Mouse (Mus musculus): ENCODE measurements around the gene Hnf4a. TPM values are rescaled to one million over a fixed set of nuclear protein-coding genes. Genes with fewer than 3 reads are reported as not detected.
A peak's percentile ranks its signal among the peaks of the same experiment; 100 is the strongest.

Hnf4a gene
- polyA plus RNA-seq, 1 experiment from 2014 or later = 0.04 TPM

- H3K27me3 ChIP-seq (replicated peaks) = no peaks in the 10 kb centered on the region
- no peak overlapping the region for H3K9ac ChIP-seq (replicated peaks)
- H3K9me3 ChIP-seq (replicated peaks) = no peaks in the 10 kb centered on the region
- no peak overlapping the region for H3K4me3 ChIP-seq (replicated peaks)
- no peak for ATAC-seq (ENCODE audit: low FRiP score)
- H3K4me1 ChIP-seq = peaks cover 17% of the 10 kb centered on the region
- H3K36me3 ChIP-seq = peaks cover 29% of the 10 kb centered on the region
- 88% methylated on average over 6 of the region's 6 CpGs for WGBS
- no peak overlapping the region for H3K27ac ChIP-seq (replicated peaks)
- no peak overlapping the region for H3K4me2 ChIP-seq
These were observed 39.0 kb upstream of the Hnf4a start for GRCm38 (mm10) chr2:163467585-163467984.

- ATAC-seq (ENCODE audit: low FRiP score) = no peak
- no peak overlapping the region for H3K27ac ChIP-seq (replicated peaks)
- H3K4me2 ChIP-seq = no peak overlapping the region
- H3K27me3 ChIP-seq (replicated peaks) = no peaks in the 10 kb centered on the region
- no peaks in the 10 kb centered on the region for H3K9me3 ChIP-seq (replicated peaks)
- H3K36me3 ChIP-seq = peaks cover 29% of the 10 kb centered on the region
- peaks cover 20% of the 10 kb centered on the region for H3K4me1 ChIP-seq
- 94% methylated on average over 6 of the region's 6 CpGs for whole genome bisulfite sequencing
- no peak overlapping the region for H3K4me3 ChIP-seq (replicated peaks)
- H3K9ac ChIP-seq (replicated peaks) = no peak overlapping the region
These were observed 37.7 kb upstream of the Hnf4a start for GRCm38 (mm10) chr2:163468866-163469265.

GRCm38 (mm10) chr2:163469711-163470110 lies 36.9 kb upstream of the Hnf4a start:
- ATAC-seq (ENCODE audit: low FRiP score) = no peak
- Histone ChIP-seq H3K4me1 (peaks cover 20% of the 10 kb centered on the region), H3K4me2 (no peak overlapping the region), H3K27me3 (replicated peaks) (no peaks in the 10 kb centered on the region), H3K9ac (replicated peaks) (no peak overlapping the region), H3K27ac (replicated peaks) (no peak overlapping the region), H3K36me3 (peaks cover 29% of the 10 kb centered on the region), H3K9me3 (replicated peaks) (no peaks in the 10 kb centered on the region), H3K4me3 (replicated peaks) (no peak overlapping the region)
- WGBS = 96% methylated on average over 15 of the region's 15 CpGs

- Histone ChIP-seq H3K27me3 (replicated peaks) (no peaks in the 10 kb centered on the region), H3K9ac (replicated peaks) (peak overlapping the region; percentile 83; the same call in 1 of the 2 replicates), H3K4me1 (peaks cover 20% of the 10 kb centered on the region), H3K27ac (replicated peaks) (no peak overlapping the region), H3K9me3 (replicated peaks) (no peaks in the 10 kb centered on the region), H3K36me3 (peaks cover 29% of the 10 kb centered on the region), H3K4me3 (replicated peaks) (peak overlapping the region; percentile 96), H3K4me2 (peak overlapping the region; percentile 83)
- ATAC-seq (ENCODE audit: low FRiP score) = no peak
- 48% methylated on average over 3 of the region's 3 CpGs for WGBS
These were observed 35.5 kb upstream of the Hnf4a start for GRCm38 (mm10) chr2:163471136-163471535.

GRCm38 (mm10) chr2:163471710-163472465 lies 34.7 kb upstream of the Hnf4a start:
- peak; percentile 83 for ATAC-seq (ENCODE audit: low FRiP score)
- WGBS = 5% methylated on average over 36 of the region's 36 CpGs
- Histone ChIP-seq H3K27ac (replicated peaks) (peak overlapping the region; percentile 90), H3K4me1 (peaks cover 20% of the 10 kb centered on the region), H3K27me3 (replicated peaks) (no peaks in the 10 kb centered on the region), H3K9me3 (replicated peaks) (no peaks in the 10 kb centered on the region), H3K4me3 (replicated peaks) (peak overlapping the region; percentile 96), H3K9ac (replicated peaks) (peak overlapping the region; percentile 83), H3K4me2 (peak overlapping the region; percentile 83), H3K36me3 (peaks cover 25% of the 10 kb centered on the region)

GRCm38 (mm10) chr2:163472466-163472851 lies 34.1 kb upstream of the Hnf4a start, which contains the start of gene Fitm2:
Gene Fitm2, minus strand, starts transcription at chr2:163472629.
- 0% methylated on average over 30 of the region's 30 CpGs for WGBS

GRCm38 (mm10) chr2:163480191-163480825 lies 26.3 kb upstream of the Hnf4a start:
- Histone ChIP-seq H3K36me3 (no peaks in the 10 kb centered on the region), H3K4me2 (no peak overlapping the region), H3K4me1 (peaks cover 9% of the 10 kb centered on the region), H3K9me3 (replicated peaks) (no peaks in the 10 kb centered on the region), H3K9ac (replicated peaks) (no peak overlapping the region), H3K4me3 (replicated peaks) (no peak overlapping the region), H3K27me3 (replicated peaks) (peaks cover 11% of the 10 kb centered on the region), H3K27ac (replicated peaks) (no peak overlapping the region)
- 54% methylated on average over 18 of the region's 18 CpGs for WGBS
- ATAC-seq (ENCODE audit: low FRiP score) = no peak

More at GRCm38 (mm10) chr2:163472466-163472851, 34.1 kb upstream of the Hnf4a start, which contains the start of gene Fitm2:
- peak within 1 kb of the TSS; percentile 83 for H3K9ac ChIP-seq (replicated peaks)
- peak within 1 kb of the TSS; percentile 96 for H3K4me3 ChIP-seq (replicated peaks)
- no peaks in the 10 kb centered on the region for H3K27me3 ChIP-seq (replicated peaks)
- H3K9me3 ChIP-seq (replicated peaks) = no peaks in the 10 kb centered on the region
- H3K4me2 ChIP-seq = peak within 1 kb of the TSS; percentile 83
- peak; percentile 95 for ATAC-seq (ENCODE audit: low FRiP score)
- peak within 1 kb of the TSS; percentile 90 for H3K27ac ChIP-seq (replicated peaks)
- H3K36me3 ChIP-seq = peaks cover 23% of the 10 kb centered on the region
- peaks cover 20% of the 10 kb centered on the region for H3K4me1 ChIP-seq

- H3K9me3 ChIP-seq (replicated peaks) = no peaks in the 10 kb centered on the region
- no peaks in the 10 kb centered on the region for H3K36me3 ChIP-seq
- no peak overlapping the region for H3K27ac ChIP-seq (replicated peaks)
- H3K4me3 ChIP-seq (replicated peaks) = peak overlapping the region; percentile 29
- 0 out of 2 replicates have a peak, but pooled peaks have one; percentile 38 for ATAC-seq (ENCODE audit: low FRiP score)
- H3K27me3 ChIP-seq (replicated peaks) = peaks cover 11% of the 10 kb centered on the region
- WGBS = 1% methylated on average over 20 of the region's 21 CpGs
- peak overlapping the region; percentile 61 for H3K4me2 ChIP-seq
- H3K9ac ChIP-seq (replicated peaks) = peak overlapping the region; percentile 32; the same call in 1 of the 2 replicates
- H3K4me1 ChIP-seq = peaks cover 9% of the 10 kb centered on the region
These were observed 25.0 kb upstream of the Hnf4a start for GRCm38 (mm10) chr2:163481539-163482029.

GRCm38 (mm10) chr2:163487360-163487759 lies 19.2 kb upstream of the Hnf4a start:
- no peaks in the 10 kb centered on the region for H3K36me3 ChIP-seq
- no peaks in the 10 kb centered on the region for H3K27me3 ChIP-seq (replicated peaks)
- 90% methylated on average over 3 of the region's 3 CpGs for WGBS
- no peaks in the 10 kb centered on the region for H3K9me3 ChIP-seq (replicated peaks)
- H3K27ac ChIP-seq (replicated peaks) = no peak overlapping the region
- no peak overlapping the region for H3K9ac ChIP-seq (replicated peaks)
- no peak overlapping the region for H3K4me2 ChIP-seq
- ATAC-seq (ENCODE audit: low FRiP score) = no peak
- peaks cover 4% of the 10 kb centered on the region; the same call in 1 of the 2 replicates for H3K4me1 ChIP-seq
- H3K4me3 ChIP-seq (replicated peaks) = no peak overlapping the region

- Histone ChIP-seq H3K36me3 (no peaks in the 10 kb centered on the region), H3K4me1 (peaks cover 6% of the 10 kb centered on the region; the same call in 1 of the 2 replicates), H3K9ac (replicated peaks) (no peak overlapping the region), H3K27me3 (replicated peaks) (no peaks in the 10 kb centered on the region), H3K9me3 (replicated peaks) (no peaks in the 10 kb centered on the region), H3K4me2 (no peak overlapping the region), H3K4me3 (replicated peaks) (no peak overlapping the region), H3K27ac (replicated peaks) (no peak overlapping the region)
- 55% methylated on average over 5 of the region's 5 CpGs for WGBS
- no peak for ATAC-seq (ENCODE audit: low FRiP score)
These were observed 16.8 kb upstream of the Hnf4a start for GRCm38 (mm10) chr2:163489725-163490291.

GRCm38 (mm10) chr2:163490656-163491055 lies 16.0 kb upstream of the Hnf4a start:
- 94% methylated on average over 17 of the region's 17 CpGs for WGBS
- Histone ChIP-seq H3K9me3 (replicated peaks) (no peaks in the 10 kb centered on the region), H3K4me2 (no peak overlapping the region), H3K4me3 (replicated peaks) (no peak overlapping the region), H3K36me3 (no peaks in the 10 kb centered on the region), H3K27ac (replicated peaks) (no peak overlapping the region), H3K9ac (replicated peaks) (no peak overlapping the region), H3K27me3 (replicated peaks) (no peaks in the 10 kb centered on the region), H3K4me1 (peaks cover 6% of the 10 kb centered on the region; the same call in 1 of the 2 replicates)
- no peak for ATAC-seq (ENCODE audit: low FRiP score)
